Mouse (Mus musculus): Measurements from ENCODE around the gene Msto1.
A peak's percentile ranks its signal among the peaks of the same experiment; 100 is the strongest.

GRCm38 (mm10) chr3:88949786-88950575 is 36.2 kb upstream of the Msto1 start:
- TF ChIP-seq RCOR1 (conservative IDR thresholded peaks at IDR 0.05; ENCODE audit: low read depth, low read length) (no peak), TCF12 (IDR thresholded peaks at IDR 0.05; ENCODE audit: low read depth, low read length) (peak; percentile 76), USF1 (IDR thresholded peaks at IDR 0.05; ENCODE audit: low read depth, low read length) (no peak), CTCF (conservative IDR thresholded peaks at IDR 0.05 in 1 of 2, IDR thresholded peaks at IDR 0.05 in 1 of 2; ENCODE audit: low read depth in 2 of 2, low read length in 2 of 2) (no peak), NRF1 (IDR thresholded peaks at IDR 0.05; ENCODE audit: low read depth, low read length) (peak; percentile 83)
